Mouse (Mus musculus): Measurements from ENCODE around the gene H2-Oa.
A peak's percentile ranks its signal among the peaks of the same experiment; 100 is the strongest.

H2-Oa gene

GRCm38 (mm10) chr17:34101185-34101584, 9.0 kb downstream of the H2-Oa start:
- DNase-seq (ENCODE audit: low read depth, low spot score), result no peak

DNA sequence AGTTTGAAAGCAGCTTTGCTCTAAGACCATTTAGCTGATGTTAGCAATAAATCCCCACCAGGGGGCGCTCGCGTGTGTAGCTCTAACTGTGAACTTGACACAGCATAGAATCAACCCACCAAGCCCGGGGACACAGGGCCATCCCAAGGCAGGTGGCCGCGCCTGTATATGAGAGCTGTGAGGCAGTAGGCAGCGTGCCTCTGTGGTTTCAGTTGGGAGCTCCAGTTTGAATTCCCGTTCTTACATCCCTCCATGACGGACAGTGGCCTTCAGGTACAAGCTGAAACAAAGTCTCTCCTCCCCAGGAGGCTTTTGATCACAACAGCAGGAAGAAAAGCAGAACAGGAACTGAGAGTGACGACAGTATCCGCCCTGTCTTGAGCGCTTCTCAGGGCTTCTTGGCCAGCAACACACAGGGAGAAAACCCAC, 9.5 kb downstream of the H2-Oa start:
- DNase-seq (ENCODE audit: low read depth, low spot score), result peak; percentile 63

DNA sequence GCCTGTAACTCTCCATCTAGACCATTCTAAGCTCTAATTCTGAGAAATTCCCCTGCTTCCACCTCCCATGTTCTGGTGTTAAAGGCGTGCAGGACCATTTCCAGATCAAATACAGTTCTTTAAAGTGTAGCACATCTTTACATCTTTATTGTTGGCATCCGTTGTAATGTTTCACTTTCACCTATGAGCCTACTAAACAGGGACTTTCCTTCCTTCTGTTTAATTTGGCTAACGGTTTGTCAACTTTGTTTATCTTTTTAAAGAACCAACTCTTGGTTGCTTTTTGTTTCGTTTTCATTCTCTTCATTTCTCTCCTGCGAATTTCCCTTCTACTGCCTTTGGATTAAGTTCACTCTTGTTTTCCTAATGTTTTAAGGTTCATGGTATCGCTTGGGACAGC, 10.7 kb downstream of the H2-Oa start:
- DNase-seq (ENCODE audit: low read depth, low spot score), result no peak

DNA sequence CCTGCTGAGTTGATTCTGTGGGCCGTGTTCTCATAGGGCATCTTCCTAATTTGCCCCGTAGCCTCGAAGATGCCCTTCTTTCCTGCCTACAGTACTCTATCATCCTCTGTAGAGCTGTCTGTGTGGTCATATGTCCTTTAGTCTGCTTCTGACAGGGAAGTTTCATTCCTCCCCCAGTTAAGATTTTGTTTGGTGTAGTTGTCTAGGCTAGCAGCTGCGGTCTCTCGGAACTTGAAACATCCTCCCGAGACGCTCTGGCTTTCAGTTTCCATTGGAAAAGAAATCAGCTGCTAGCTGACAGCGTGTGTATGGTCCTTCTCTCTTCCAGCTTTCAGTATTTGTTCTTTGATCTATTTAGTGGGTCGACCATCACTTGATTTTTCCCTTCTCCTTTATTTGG, 12.7 kb downstream of the H2-Oa start:
- DNase-seq (ENCODE audit: low read depth, low spot score), result no peak

DNA sequence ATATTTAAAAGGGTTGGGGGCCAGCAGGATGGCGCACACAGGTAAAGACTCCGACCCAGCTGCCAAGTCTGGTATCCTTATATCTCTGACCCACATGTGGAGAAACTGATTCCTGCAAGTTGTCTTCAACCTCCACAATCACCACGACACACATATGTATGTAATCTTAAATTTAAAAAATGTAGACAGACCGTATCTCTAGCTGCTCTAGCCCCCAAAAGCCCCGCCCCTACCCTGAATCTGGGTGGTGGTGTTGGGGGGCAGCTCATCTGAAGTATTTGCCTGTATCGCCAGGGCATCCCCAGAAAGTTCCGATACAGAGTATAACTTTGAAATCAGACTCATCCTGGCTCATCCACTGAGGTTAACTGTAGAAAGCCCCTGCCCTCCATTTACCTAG, 14.4 kb downstream of the H2-Oa start:
- no peak for DNase-seq (ENCODE audit: low read depth, low spot score)

DNA sequence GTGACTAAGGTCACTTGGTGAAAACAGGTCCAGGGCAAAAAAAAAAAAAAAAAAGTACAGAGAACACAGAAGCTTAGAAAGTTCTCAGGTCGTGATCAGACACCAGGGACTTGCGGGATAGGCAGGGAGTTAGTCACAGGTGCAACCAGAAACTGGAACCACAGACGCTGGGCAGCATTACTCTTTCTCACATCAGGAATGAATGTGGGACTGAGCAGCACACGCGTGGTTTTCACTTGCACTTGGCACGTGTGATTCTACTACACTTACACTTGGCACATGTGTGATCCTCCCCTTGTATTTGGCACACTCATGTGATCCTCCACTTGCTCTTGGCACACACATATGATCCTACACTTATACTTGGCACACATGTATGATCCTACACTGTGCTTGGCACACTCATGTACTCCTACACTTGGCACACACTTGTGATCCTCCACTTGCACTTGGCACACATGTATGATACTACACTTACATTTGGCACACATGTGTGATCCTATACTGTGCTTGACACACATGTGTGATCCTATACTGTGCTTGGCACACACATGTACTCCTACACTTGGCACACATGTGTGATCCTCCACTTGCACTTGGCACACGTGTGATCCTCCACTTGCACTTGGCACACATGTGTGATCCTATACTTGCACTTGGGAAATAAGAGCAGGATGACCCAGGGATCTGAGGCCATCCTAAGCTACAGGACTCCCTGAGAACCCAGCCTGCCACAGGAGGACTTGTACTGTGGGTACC, 15.1 kb downstream of the H2-Oa start:
- no peak for DNase-seq (ENCODE audit: low read depth, low spot score)

DNA sequence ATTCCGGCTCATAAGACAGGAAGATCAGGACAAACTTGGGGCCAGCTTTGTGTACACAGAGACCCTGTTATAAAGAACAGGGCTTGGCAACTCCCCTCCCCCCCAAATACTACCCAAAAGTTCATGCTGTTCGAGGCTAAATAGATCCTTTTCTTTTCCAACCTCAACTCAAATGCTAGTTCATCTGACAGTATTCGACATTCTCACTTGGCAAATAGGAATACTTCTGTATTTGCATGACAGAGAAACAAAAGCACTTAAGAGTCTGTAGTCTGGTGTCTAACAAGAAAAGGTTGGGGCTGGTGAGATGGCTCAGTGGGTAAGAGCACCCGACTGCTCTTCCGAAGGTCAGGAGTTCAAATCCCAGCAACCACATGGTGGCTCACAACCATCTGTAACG, 16.3 kb downstream of the H2-Oa start:
- no peak for DNase-seq (ENCODE audit: low read depth, low spot score)

DNA sequence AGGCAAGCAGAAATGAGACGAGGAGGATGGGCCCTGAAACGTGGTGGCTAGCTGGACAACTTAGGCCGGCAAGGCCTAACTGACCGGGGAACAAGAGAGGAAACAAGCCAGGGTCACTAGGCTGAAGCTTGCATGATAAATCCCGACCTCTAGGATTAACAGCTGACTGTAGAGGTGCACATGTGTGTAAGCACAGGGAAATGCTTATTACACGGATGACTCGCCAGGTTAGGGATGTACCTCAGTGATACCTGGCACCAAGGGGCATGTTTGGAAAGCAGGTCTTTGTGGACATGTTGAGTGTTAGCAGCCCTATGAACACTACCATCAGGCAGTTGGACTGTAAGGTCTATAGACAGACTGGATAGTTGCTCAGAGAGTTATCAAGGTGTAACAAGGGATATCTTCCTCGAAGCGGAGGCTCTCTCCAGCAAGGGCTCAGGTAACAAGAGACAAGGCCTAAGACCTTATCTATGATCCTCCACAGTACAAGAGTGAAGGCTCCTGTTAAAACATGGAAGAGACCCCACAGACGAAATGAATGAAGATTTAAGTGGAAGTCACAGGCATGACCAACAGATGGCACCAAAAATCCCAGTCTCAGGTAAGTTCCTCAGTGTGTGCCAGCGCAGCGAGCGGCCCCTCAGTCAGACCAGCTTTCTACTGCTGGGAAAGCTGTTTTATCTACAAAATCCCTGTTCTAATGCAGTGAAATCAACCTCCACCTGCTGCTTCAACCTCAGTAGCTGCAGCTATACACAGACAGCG, 17.1 kb downstream of the H2-Oa start:
- DNase-seq (ENCODE audit: low read depth, low spot score), result no peak

DNA sequence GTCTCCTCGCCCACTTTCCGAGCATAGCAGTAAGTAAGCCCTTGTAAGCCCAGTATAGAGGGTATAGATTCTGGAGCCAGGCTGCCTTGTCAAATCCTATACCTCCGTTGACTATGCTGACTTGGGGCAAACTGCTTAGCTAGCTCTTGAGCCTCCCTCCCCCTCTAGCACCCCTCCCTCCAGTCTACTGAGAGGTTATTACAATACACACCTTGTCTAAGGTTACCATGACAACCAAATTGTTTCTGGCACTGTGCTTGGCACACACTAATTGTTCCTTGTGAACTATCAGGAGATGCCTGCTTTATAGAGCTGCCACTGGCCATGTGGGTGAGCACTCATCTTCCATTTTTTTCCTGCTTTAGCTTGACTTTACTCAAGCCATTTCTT, 17.7 kb downstream of the H2-Oa start:
- no peak for DNase-seq (ENCODE audit: low read depth, low spot score)

GRCm38 (mm10) chr17:34110309-34110708, 18.2 kb downstream of the H2-Oa start:
- DNase-seq (ENCODE audit: low read depth, low spot score), result no peak

GRCm38 (mm10) chr17:34114114-34114513, 22.0 kb downstream of the H2-Oa start:
- DNase-seq (ENCODE audit: low read depth, low spot score), result no peak

GRCm38 (mm10) chr17:34116736-34117370, 24.7 kb downstream of the H2-Oa start:
- no peak for DNase-seq (ENCODE audit: low read depth, low spot score)

GRCm38 (mm10) chr17:34117421-34118112, 25.4 kb downstream of the H2-Oa start:
- DNase-seq (ENCODE audit: low read depth, low spot score), result no peak

DNA sequence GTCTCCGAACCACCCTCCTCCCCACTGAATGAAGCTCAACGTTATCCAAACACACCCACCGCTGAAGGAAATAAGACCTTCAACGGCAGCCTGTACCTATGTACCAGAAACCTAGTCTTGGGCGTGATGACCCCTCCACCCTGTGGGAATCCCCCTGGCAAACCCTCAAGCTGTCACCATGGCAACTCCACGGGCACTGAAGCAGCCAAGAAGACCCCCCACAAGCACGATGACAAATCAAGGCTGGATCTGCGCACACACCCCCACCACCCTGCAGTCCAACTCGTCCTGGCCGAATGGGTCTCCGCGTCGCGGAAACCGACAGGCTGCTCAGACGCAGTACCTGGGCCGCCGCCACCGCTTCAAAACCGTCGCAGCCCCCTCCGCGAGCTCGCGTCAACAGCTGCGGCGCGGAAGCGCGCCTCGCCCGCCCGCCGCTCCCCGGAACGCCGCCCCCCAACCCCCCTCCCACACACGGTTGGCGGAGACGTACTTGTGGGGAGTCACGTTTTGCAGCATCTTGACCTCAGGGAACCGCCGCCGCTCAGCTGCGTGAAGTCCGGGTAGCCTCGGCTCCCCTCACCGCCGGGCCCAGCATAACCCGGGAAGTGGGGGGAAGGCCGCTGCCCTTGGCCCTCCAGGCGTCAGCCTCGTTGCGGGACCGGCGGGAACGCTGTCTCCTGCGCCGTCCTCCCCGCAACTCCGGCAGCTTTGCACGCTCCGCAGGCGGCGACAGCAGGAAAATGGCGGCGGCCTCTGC, 26.2 kb downstream of the H2-Oa start:
- DNase-seq (ENCODE audit: low read depth, low spot score), result no peak

- no peak for DNase-seq (ENCODE audit: low read depth, low spot score)
These were observed 26.7 kb downstream of the H2-Oa start for GRCm38 (mm10) chr17:34118873-34119248.

GRCm38 (mm10) chr17:34119249-34120179, 27.4 kb downstream of the H2-Oa start, which contains the start of gene H2-DMa:
Gene H2-DMa, plus strand, starts transcription at chr17:34119541.
- DNase-seq (ENCODE audit: low read depth, low spot score), result peak; percentile 99

DNA sequence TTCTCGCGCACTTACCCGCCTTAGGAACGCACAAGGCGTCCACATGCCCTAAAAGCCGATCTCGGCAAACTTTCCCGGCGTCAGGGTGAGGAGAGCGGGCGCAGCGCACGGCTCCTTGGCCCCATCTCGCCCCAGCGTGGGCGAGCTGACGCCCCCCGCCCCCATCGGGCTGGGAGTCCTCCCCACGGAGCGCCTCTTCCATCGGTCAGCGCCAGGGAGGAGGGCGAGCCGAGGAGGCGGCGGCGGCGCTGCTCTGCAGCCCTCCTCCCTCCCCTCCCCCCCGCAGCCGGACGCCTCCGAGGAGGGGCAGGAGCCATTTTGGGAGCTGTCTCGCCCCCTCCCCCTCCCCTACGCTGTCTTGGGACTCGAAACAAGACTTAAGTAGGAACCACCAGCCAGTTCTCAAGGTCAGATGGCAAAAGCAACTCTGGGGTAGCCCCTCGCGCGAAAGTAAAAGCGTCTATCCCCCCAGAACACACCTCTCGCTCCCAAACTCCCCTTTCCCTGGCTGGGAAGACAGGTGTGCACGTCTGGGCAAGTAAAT, 28.1 kb downstream of the H2-Oa start:
- peak; percentile 85 for DNase-seq (ENCODE audit: low read depth, low spot score)

DNA sequence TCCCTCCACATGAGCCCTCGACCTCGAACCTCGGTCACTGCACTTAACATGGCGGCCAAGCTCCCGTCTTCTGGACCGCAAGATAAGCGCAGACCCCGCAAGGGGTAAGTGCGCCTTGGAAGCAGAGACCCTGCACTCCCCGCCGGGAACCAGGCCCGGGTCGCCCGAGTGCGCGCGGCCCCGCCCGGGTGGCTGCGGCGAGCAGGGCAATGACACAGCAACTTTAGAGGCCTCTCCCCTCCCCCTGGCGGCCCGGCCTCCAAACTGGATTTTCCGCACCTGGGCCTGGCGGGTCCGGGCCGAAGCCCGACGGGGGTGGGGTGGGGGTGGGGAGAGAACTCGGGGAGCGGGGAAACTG, 28.7 kb downstream of the H2-Oa start:
- no peak for DNase-seq (ENCODE audit: low read depth, low spot score)

DNA sequence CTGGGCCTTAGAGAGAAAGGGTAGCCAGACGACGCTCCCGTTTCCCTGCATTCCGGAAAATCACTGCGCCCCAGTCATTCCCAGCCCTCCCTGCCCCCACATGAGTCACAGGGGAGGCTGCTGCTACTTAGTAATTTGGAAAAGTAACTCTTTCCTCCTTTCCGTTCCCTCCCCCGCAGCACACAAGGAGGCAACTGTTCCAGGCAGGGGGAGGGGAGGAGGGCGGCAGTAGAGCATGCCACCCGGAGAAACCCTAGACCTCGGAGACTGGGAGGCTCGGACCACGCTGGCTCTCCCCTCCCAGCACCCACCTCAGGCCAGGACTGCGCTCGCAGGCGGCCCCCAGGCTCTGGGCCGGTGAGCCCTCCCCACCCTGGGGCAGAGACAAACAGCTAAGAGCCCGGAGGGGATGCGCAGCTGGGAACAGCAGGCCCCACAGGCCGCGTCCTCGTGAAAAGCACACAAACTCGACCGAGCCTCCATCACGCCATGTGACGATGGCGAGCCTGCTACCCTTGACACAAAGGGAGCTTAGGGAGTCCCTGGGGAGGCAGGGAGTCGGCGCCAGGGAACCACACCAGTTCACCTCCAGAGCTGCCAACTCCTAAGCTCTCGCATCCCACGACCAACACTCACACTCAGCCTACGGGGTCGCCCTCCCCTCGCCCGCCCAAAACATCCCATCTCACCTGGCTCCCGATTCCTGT, 29.2 kb downstream of the H2-Oa start:
- DNase-seq (ENCODE audit: low read depth, low spot score), result peak; percentile 93

DNA sequence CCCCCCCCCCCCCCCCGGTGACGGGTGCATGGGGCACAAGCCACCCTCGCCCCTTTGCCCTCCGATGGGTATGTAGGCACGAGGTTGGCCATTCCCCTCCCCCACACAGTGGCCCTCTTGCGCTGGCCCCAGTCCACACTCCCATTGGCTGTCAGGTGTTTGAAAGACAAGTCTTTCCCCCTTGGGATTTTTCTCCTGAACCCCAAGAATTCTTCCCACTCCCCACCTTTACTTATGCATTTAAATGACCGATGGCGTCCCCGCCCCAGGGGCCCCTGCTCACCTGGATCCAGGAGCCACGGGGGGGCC, 29.7 kb downstream of the H2-Oa start:
- DNase-seq (ENCODE audit: low read depth, low spot score), result no peak

All from telencephalon, adult 2 months (tissue).